Mouse (Mus musculus) G1E (cell line): ENCODE results near the gene Ctsz. TPM values are rescaled to one million over a fixed set of nuclear protein-coding genes. Genes with fewer than 3 reads are reported as not detected.
A peak's percentile ranks its signal among the peaks of the same experiment; 100 is the strongest.

Experiments
- ATAC-seq: 2 replicates; pipeline ENCODE4 v1.8.0; 2016; ENCODE audit warnings: mild to moderate bottlenecking; ENCODE audit not compliant: insufficient number of reproducible peaks, poor library complexity, low FRiP score, severe bottlenecking; ENCODE audit errors: extremely low read depth
- DNase-seq: peaks from one replicate; pipeline ENCODE4 v3.0.0; 2012; ENCODE audit warnings: low spot score
- H3K27me3 ChIP-seq: 2 replicates; pipeline ENCODE4 v1.6.1; 2012; ENCODE audit warnings: mild to moderate bottlenecking, low read length, inconsistent platforms; ENCODE audit not compliant: insufficient read depth
- H3K36me3 ChIP-seq: replicated peaks from 2 replicates; pipeline ENCODE3; 2012; ENCODE audit warnings: mild to moderate bottlenecking, inconsistent platforms
- H3K4me1 ChIP-seq: 2 replicates; pipeline ENCODE4 v1.6.1; 2012; ENCODE audit warnings: low read depth, low read length, inconsistent platforms, mixed read lengths; ENCODE audit not compliant: insufficient read depth
- H3K4me3 ChIP-seq: 2 replicates; pipeline ENCODE4 v1.5.1; 2012; ENCODE audit warnings: low read depth, mild to moderate bottlenecking, inconsistent platforms, low read length, moderate library complexity, mixed read lengths
- H3K9me3 ChIP-seq: replicated peaks from 2 replicates; pipeline ENCODE4 v1.6.1; 2012; ENCODE audit warnings: inconsistent platforms
- CTCF ChIP-seq: IDR thresholded peaks from 2 replicates; pipeline ENCODE4 v1.5.1; 2012; ENCODE audit warnings: low read depth, low read length, inconsistent platforms, mixed read lengths
- GATA1 ChIP-seq: IDR thresholded peaks from 2 replicates; pipeline ENCODE4 v1.6.1; 2012; ENCODE audit warnings: borderline replicate concordance, low read length, inconsistent platforms, mixed read lengths
- GATA2 ChIP-seq: IDR thresholded peaks from 2 replicates; pipeline ENCODE4 v1.6.1; 2012; ENCODE audit warnings: low read depth, low read length, inconsistent platforms, borderline replicate concordance
- POLR2AphosphoS5 ChIP-seq: IDR thresholded peaks from 2 replicates; pipeline ENCODE4 v1.6.1; 2012; ENCODE audit warnings: low read depth, low read length, inconsistent platforms; ENCODE audit not compliant: insufficient replicate concordance
- TAL1 ChIP-seq: conservative IDR thresholded peaks from 2 replicates; pipeline ENCODE4 v1.6.1; 2012; ENCODE audit warnings: low read depth, low read length, inconsistent platforms, mixed read lengths
- polyA plus RNA-seq: library from polyadenylated mRNA; stranded (reverse); fragments of >175 nt; gene quantifications from 2 replicates; pipeline ENCODE4 v1.2.3, GENCODE M21; 2012
- total RNA-seq, 2 experiments: library from RNA; stranded (forward) in 1 of 2; stranded (reverse) in 1 of 2; fragments of 200-1000 nt in 1 of 2; fragments of >200 nt in 1 of 2; fragmentation: Nextera tagmentation in 1 of 2; gene quantifications; 2 replicates each; pipeline ENCODE4 v1.2.3; 2014 to 2017

Gene Ctsz
- total and polyA plus RNA-seq, 3 experiments: 22.1 to 27.1 (median 24.8) TPM

- no peak overlapping the region for H3K4me3 ChIP-seq
- DNase-seq (no peak), ATAC-seq (no peak)
- peaks cover 84% of the 10 kb centered on the region for H3K36me3 ChIP-seq
- TF ChIP-seq GATA1 (no peak), GATA2 (no peak), TAL1 (no peak), POLR2AphosphoS5 (no peak)
- no peaks in the 10 kb centered on the region for H3K9me3 ChIP-seq
- no peaks in the 10 kb centered on the region for H3K27me3 ChIP-seq
- 0 out of 2 replicates have a peak, but pooled peaks cover 3% of the 10 kb centered on the region for H3K4me1 ChIP-seq
Observed at GRCm38 (mm10) chr2:174428076-174428835, 10.6 kb downstream of the Ctsz start.

- no peak overlapping the region for H3K4me3 ChIP-seq
- TF ChIP-seq TAL1: no peak
- TF ChIP-seq POLR2AphosphoS5: no peak
- peaks cover 88% of the 10 kb centered on the region for H3K36me3 ChIP-seq
Observed at GRCm38 (mm10) chr2:174426856-174427255, 12.0 kb downstream of the Ctsz start.

GRCm38 (mm10) chr2:174424301-174425085, 14.3 kb downstream of the Ctsz start:
- H3K4me3 ChIP-seq: no peak overlapping the region
- no peaks in the 10 kb centered on the region for H3K9me3 ChIP-seq
- no peak for ATAC-seq
- H3K27me3 ChIP-seq: no peaks in the 10 kb centered on the region
- 0 out of 2 replicates have a peak, but pooled peaks cover 3% of the 10 kb centered on the region for H3K4me1 ChIP-seq
- no peak for DNase-seq
- TF ChIP-seq GATA1 (no peak), POLR2AphosphoS5 (no peak), TAL1 (no peak)
- H3K36me3 ChIP-seq: peaks cover 100% of the 10 kb centered on the region

More at GRCm38 (mm10) chr2:174426856-174427255, 12.0 kb downstream of the Ctsz start:
- Histone ChIP-seq H3K4me1 (0 out of 2 replicates have a peak, but pooled peaks cover 3% of the 10 kb centered on the region), H3K27me3 (no peaks in the 10 kb centered on the region), H3K9me3 (no peaks in the 10 kb centered on the region)
- no peak for DNase-seq
- ATAC-seq: no peak

- Histone ChIP-seq H3K27me3 (no peaks in the 10 kb centered on the region), H3K9me3 (no peaks in the 10 kb centered on the region), H3K4me3 (no peak overlapping the region), H3K4me1 (peaks cover 19% of the 10 kb centered on the region), H3K36me3 (peaks cover 92% of the 10 kb centered on the region)
- no peak for ATAC-seq
- DNase-seq: no peak
- TF ChIP-seq POLR2AphosphoS5 (no peak), CTCF (no peak), GATA1 (no peak), TAL1 (no peak), GATA2 (no peak)
Observed at GRCm38 (mm10) chr2:174421107-174421506, 17.7 kb downstream of the Ctsz start.

- DNase-seq (peak; percentile 92), ATAC-seq (peak; percentile 93)
- Histone ChIP-seq H3K27me3 (peaks cover 14% of the 10 kb centered on the region), H3K9me3 (no peaks in the 10 kb centered on the region), H3K36me3 (peaks cover 39% of the 10 kb centered on the region), H3K4me3 (peak within 1 kb of the TSS; percentile 97), H3K4me1 (peaks cover 19% of the 10 kb centered on the region)
- TF ChIP-seq TAL1 (no peak), GATA1 (no peak), POLR2AphosphoS5 (no peak), GATA2 (no peak), CTCF (no peak)
Observed at GRCm38 (mm10) chr2:174415731-174416310, 23.0 kb downstream of the Ctsz start, which contains the start of gene Nelfcd. TSS of gene Nelfcd (plus strand) at chr2:174415804.

- ATAC-seq (no peak), DNase-seq (no peak)
- Histone ChIP-seq H3K36me3 (peaks cover 33% of the 10 kb centered on the region), H3K9me3 (no peaks in the 10 kb centered on the region), H3K4me3 (peak overlapping the region; percentile 97; the same call in 1 of the 2 replicates), H3K27me3 (peaks cover 14% of the 10 kb centered on the region), H3K4me1 (peaks cover 19% of the 10 kb centered on the region)
- TF ChIP-seq GATA2: no peak
- no peak for TF ChIP-seq GATA1
- no peak for TF ChIP-seq TAL1
- no peak for TF ChIP-seq CTCF
- TF ChIP-seq POLR2AphosphoS5: no peak
Observed at GRCm38 (mm10) chr2:174415001-174415730, 23.7 kb downstream of the Ctsz start.
